Mouse (Mus musculus): Measurements from ENCODE around the gene Cryzl2. TPM values are rescaled to one million over a fixed set of nuclear protein-coding genes. Genes with fewer than 3 reads are reported as not detected.

Gene Cryzl2
- total RNA-seq, 4 experiments from 2014 or later = 9.6 to 11.9 (median 10.7) TPM

GRCm38 (mm10) chr1:157443026-157443722, 15.2 kb upstream of the Cryzl2 start:
- peak; percentile 90 for DNase-seq (ENCODE audit: low spot score)

GRCm38 (mm10) chr1:157443723-157444561, 14.4 kb upstream of the Cryzl2 start:
- peak; percentile 47 for DNase-seq (ENCODE audit: low spot score)

- DNase-seq (ENCODE audit: low spot score) = peak; percentile 49
Observed at GRCm38 (mm10) chr1:157444632-157445300, 13.6 kb upstream of the Cryzl2 start.

GRCm38 (mm10) chr1:157445398-157445910, 12.9 kb upstream of the Cryzl2 start:
- DNase-seq (ENCODE audit: low spot score) = no peak

- peak; percentile 78 for DNase-seq (ENCODE audit: low spot score)
Observed at GRCm38 (mm10) chr1:157446325-157446724, 12.1 kb upstream of the Cryzl2 start.

- DNase-seq (ENCODE audit: low spot score) = no peak
Observed at GRCm38 (mm10) chr1:157447142-157447541, 11.2 kb upstream of the Cryzl2 start.

- DNase-seq (ENCODE audit: low spot score) = peak; percentile 70
Observed at GRCm38 (mm10) chr1:157448164-157448804, 10.1 kb upstream of the Cryzl2 start.

- DNase-seq (ENCODE audit: low spot score) = no peak
Observed at GRCm38 (mm10) chr1:157448805-157449188, 9.6 kb upstream of the Cryzl2 start.

GRCm38 (mm10) chr1:157449532-157449931, 8.8 kb upstream of the Cryzl2 start:
- DNase-seq (ENCODE audit: low spot score) = no peak

- peak; percentile 90 for DNase-seq (ENCODE audit: low spot score)
Observed at GRCm38 (mm10) chr1:157449981-157450636, 8.3 kb upstream of the Cryzl2 start.

- DNase-seq (ENCODE audit: low spot score) = no peak
Observed at GRCm38 (mm10) chr1:157452284-157452683, 6.1 kb upstream of the Cryzl2 start.

GRCm38 (mm10) chr1:157452759-157453549, 5.4 kb upstream of the Cryzl2 start:
- no peak for DNase-seq (ENCODE audit: low spot score)

GRCm38 (mm10) chr1:157454876-157455275, 3.5 kb upstream of the Cryzl2 start:
- DNase-seq (ENCODE audit: low spot score) = no peak

GRCm38 (mm10) chr1:157457789-157458188, 588 bp upstream of the Cryzl2 start:
- DNase-seq (ENCODE audit: low spot score) = no peak

- DNase-seq (ENCODE audit: low spot score) = no peak
Observed at GRCm38 (mm10) chr1:157459904-157460303, 1.5 kb downstream of the Cryzl2 start.

- DNase-seq (ENCODE audit: low spot score) = no peak
Observed at GRCm38 (mm10) chr1:157461276-157461675, 2.9 kb downstream of the Cryzl2 start.

- DNase-seq (ENCODE audit: low spot score) = no peak
Observed at GRCm38 (mm10) chr1:157462336-157462735, 4.0 kb downstream of the Cryzl2 start.

- peak; percentile 65 for DNase-seq (ENCODE audit: low spot score)
Observed at GRCm38 (mm10) chr1:157465194-157465593, 6.8 kb downstream of the Cryzl2 start.

GRCm38 (mm10) chr1:157467866-157468265, 9.5 kb downstream of the Cryzl2 start:
- DNase-seq (ENCODE audit: low spot score) = no peak

GRCm38 (mm10) chr1:157470761-157471386, 12.5 kb downstream of the Cryzl2 start:
- no peak for DNase-seq (ENCODE audit: low spot score)

Data from heart, adult 8-10 months (tissue).